Mouse (Mus musculus) v-Abl transformed pro-B cells (cell line): ENCODE results near the gene Dlgap4.

Experiments
- in situ Hi-C, 2 experiments: fragments of 400-800 bp; cut with MboI; formaldehyde crosslinking; loops; one replicate each; pipeline ENCODE4 v1.15.1; 2025; ENCODE audit not compliant: unreplicated experiment in 2 of 2

Gene Dlgap4

GRCm38 (mm10) chr2:156730501-156730921 lies 117.0 kb downstream of the Dlgap4 start:
- in situ Hi-C loops, result no loop called here

GRCm38 (mm10) chr2:156731592-156731991 lies 118.1 kb downstream of the Dlgap4 start:
- in situ Hi-C loops, result no loop called here

- in situ Hi-C loops, result no loop called here
Measured at GRCm38 (mm10) chr2:156732109-156732508, 118.6 kb downstream of the Dlgap4 start.

- in situ Hi-C loops, result no loop called here
Measured at GRCm38 (mm10) chr2:156735761-156736335, 122.3 kb downstream of the Dlgap4 start.

- in situ Hi-C loops, result no loop called here
Measured at GRCm38 (mm10) chr2:156736846-156737245, 123.3 kb downstream of the Dlgap4 start.

- in situ Hi-C loops, result no loop called here
Measured at GRCm38 (mm10) chr2:156737976-156738375, 124.5 kb downstream of the Dlgap4 start.

- in situ Hi-C loops, result no loop called here
Measured at GRCm38 (mm10) chr2:156741265-156741664, 127.8 kb downstream of the Dlgap4 start.

GRCm38 (mm10) chr2:156741998-156742397 lies 128.5 kb downstream of the Dlgap4 start:
- in situ Hi-C loops, result no loop called here

GRCm38 (mm10) chr2:156743248-156743647 lies 129.7 kb downstream of the Dlgap4 start:
- in situ Hi-C loops, result no loop called here

GRCm38 (mm10) chr2:156744414-156744813 lies 130.9 kb downstream of the Dlgap4 start:
- in situ Hi-C loops, result no loop called here

- in situ Hi-C loops, result no loop called here
Measured at GRCm38 (mm10) chr2:156747315-156747714, 133.8 kb downstream of the Dlgap4 start.

- in situ Hi-C loops, result no loop called here
Measured at GRCm38 (mm10) chr2:156749687-156750086, 136.2 kb downstream of the Dlgap4 start.

- in situ Hi-C loops, result no loop called here
Measured at GRCm38 (mm10) chr2:156756937-156757336, 143.4 kb downstream of the Dlgap4 start.

- in situ Hi-C loops, result no loop called here
Measured at GRCm38 (mm10) chr2:156760843-156761505, 147.5 kb downstream of the Dlgap4 start.

- in situ Hi-C loops, result no loop called here
Measured at GRCm38 (mm10) chr2:156761521-156762278, 148.2 kb downstream of the Dlgap4 start.

- in situ Hi-C loops, result no loop called here
Measured at GRCm38 (mm10) chr2:156762499-156762898, 149.0 kb downstream of the Dlgap4 start.

GRCm38 (mm10) chr2:156763101-156763500 lies 149.6 kb downstream of the Dlgap4 start:
- in situ Hi-C loops, result no loop called here

GRCm38 (mm10) chr2:156764022-156764421 lies 150.5 kb downstream of the Dlgap4 start:
- in situ Hi-C loops, result no loop called here

GRCm38 (mm10) chr2:156764747-156765146 lies 151.2 kb downstream of the Dlgap4 start:
- in situ Hi-C loops, result no loop called here

GRCm38 (mm10) chr2:156765593-156765992 lies 152.1 kb downstream of the Dlgap4 start:
- in situ Hi-C loops, result no loop called here

- in situ Hi-C loops, result no loop called here
Measured at GRCm38 (mm10) chr2:156766227-156767019, 152.9 kb downstream of the Dlgap4 start.
